Mouse (Mus musculus): ENCODE measurements around the gene Eif4g3.

Eif4g3 gene

DNA sequence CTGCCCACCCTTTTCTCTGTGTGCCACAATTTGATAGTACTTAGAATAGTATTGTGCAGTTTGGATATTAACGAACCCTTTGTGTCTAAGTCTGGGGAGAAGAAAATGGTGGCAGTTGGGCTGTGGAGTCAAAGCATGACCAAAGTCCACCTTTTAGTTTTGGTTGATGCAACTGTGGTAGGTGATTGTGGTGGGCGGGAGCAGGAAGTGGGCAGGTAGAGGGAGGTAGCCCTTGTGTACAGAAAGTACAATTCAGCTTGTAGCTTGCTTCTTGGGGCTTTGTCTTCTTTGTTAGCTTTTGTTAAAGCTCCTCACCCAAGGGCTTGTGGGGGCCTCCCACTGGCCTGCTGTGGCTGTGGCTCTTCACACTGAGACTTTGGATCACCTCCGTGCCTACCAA lies 109.6 kb downstream of the Eif4g3 start:
- no peak for DNase-seq (ENCODE audit: low read depth, low spot score)

DNA sequence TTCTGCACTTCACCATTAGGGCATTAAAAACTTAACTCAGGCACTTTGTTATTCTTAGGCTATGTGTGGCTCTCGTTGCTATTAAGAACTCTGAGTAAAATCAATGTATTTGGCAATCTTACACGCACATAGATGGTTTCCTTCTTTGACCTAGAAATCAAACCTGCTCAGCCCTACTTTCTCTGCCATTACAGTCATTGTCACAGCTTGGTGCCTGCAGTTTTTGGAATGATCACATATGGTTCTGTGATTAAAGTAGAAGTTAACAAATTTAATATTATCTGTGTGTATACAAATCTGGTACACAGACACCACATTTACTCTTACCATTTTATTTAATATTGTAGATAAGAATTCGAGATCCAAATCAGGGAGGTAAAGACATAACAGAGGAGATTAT lies 112.1 kb downstream of the Eif4g3 start:
- no peak for DNase-seq (ENCODE audit: low read depth, low spot score)

GRCm38 (mm10) chr4:138107441-138108409 lies 114.9 kb downstream of the Eif4g3 start:
- peak; percentile 48 for DNase-seq (ENCODE audit: low read depth, low spot score)

DNA sequence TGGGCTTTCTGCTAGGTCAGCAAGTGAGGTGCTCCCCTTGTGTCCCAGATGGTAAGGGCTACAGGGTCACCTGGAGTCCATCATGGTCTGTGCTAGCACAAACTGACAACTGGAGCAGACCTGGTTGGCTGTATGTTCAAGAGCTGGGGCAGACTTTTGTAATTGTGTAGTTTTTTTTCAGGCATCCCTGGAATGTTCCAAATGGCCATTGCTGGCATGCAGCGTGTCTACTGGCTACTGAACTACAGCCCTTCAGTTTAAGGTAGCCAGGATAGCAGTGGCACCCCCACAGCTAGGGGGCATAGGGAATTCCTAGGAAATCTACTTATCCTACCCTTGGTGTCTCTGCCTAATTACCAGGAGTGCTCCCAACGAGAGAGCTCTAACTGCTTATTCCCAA lies 115.7 kb downstream of the Eif4g3 start:
- no peak for DNase-seq (ENCODE audit: low read depth, low spot score)

- no peak for DNase-seq (ENCODE audit: low read depth, low spot score)
Measured at GRCm38 (mm10) chr4:138109332-138109731, 116.5 kb downstream of the Eif4g3 start.

GRCm38 (mm10) chr4:138111858-138112257 lies 119.0 kb downstream of the Eif4g3 start:
- DNase-seq (ENCODE audit: low read depth, low spot score), result no peak

GRCm38 (mm10) chr4:138119740-138120139 lies 126.9 kb downstream of the Eif4g3 start:
- DNase-seq (ENCODE audit: low read depth, low spot score), result peak; percentile 31

GRCm38 (mm10) chr4:138124046-138124445 lies 131.2 kb downstream of the Eif4g3 start:
- no peak for DNase-seq (ENCODE audit: low read depth, low spot score)

GRCm38 (mm10) chr4:138127371-138127770 lies 134.5 kb downstream of the Eif4g3 start:
- no peak for DNase-seq (ENCODE audit: low read depth, low spot score)

GRCm38 (mm10) chr4:138127781-138128180 lies 135.0 kb downstream of the Eif4g3 start:
- DNase-seq (ENCODE audit: low read depth, low spot score), result no peak

- DNase-seq (ENCODE audit: low read depth, low spot score), result no peak
Measured at GRCm38 (mm10) chr4:138130149-138130548, 137.3 kb downstream of the Eif4g3 start.

GRCm38 (mm10) chr4:138131226-138131625 lies 138.4 kb downstream of the Eif4g3 start:
- no peak for DNase-seq (ENCODE audit: low read depth, low spot score)

DNA sequence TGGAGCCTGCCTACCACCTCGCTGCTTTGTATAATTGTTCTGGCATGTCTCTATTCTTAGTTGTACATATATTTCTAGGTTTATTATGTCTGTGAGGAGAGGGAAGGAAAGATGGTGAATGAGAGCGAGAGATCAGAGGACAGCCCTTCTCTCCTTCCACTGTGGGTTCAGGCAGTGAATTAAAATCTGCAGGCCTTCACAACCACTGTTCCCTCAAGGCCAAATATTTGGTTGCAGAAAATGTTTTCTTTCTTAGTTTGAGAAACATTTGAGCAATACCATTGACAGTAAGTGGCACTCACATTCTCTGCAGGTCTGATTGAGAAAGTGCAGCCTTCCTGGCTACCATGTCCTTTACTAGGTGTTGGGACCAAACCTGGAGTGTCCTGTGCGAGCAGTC lies 138.9 kb downstream of the Eif4g3 start:
- no peak for DNase-seq (ENCODE audit: low read depth, low spot score)

DNA sequence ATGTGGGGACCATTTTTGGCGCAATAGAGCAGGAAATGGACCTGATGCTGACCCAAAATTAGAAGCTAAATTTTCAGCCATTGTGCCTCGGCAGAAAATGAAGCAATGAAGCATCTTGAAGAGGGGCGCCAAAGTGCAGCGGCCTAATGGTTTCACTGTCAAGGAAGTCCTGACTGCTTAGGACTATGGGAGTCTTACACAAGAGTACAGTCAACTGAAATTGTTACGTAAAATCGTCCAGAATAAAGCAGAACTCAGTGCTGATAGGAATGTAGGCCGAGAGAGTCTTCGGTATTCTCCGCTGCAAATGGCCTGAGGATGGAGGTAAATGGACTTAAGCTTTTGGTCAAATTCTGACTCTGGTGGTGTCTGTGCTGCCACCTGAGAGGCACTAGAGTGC lies 140.5 kb downstream of the Eif4g3 start:
- no peak for DNase-seq (ENCODE audit: low read depth, low spot score)

DNA sequence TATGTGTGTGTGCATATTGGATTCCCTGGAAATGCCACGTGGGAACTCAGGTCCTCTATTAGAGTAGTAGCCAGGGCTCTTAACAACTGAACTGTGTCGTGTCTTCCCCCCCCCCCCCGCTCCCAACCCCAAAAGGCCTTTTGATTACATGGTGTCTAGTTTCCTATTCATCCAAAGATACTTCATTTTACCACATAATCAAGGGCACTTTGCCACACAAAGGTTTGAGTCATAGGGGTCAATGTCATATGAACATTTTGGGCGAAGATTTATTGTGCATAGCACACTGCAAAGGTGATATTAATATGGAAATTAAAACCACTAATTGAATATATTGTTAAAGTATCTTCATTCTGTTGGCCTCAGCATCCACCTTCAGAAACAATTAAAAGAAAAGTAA lies 144.5 kb downstream of the Eif4g3 start:
- DNase-seq (ENCODE audit: low read depth, low spot score), result no peak

DNA sequence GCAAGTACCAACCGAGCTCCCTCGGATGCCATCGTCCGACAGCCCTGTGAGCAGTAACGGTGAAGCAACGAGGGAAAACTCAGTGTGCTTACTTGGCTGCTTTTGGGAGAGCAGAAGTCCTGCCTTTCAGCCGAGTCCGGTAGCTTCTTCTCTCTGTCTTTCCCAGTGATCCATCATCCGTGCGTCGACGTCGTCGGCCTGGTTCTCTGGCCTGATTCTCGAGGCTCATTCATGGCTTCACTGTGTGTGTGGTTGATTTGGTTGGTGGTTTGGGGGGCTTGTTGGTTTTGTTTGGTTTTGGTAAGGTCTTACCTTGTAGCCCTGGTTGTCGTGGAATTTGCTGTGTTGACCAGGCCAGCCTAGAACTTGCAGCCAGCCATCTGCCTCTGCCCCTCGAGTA lies 145.0 kb downstream of the Eif4g3 start:
- no peak for DNase-seq (ENCODE audit: low read depth, low spot score)

DNA sequence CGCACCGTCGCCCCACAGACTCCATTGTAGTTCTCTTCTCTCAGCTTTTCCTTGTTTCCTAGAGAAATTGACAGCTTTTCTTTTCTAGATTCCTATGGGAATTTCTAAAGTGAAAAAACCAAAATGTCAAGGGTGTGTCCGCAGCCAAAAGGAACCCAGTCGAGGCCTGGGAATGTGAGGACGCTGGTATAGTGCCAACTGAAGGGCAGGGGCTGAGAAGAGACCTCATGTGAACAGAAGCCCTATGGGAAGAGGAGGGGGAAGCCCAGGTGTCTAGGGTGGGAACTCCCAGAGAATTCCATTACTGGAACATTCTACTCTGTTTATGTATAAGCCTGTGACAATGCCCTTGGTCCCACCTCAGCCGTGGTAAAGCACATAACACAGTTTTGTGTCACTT lies 145.4 kb downstream of the Eif4g3 start:
- DNase-seq (ENCODE audit: low read depth, low spot score), result no peak

GRCm38 (mm10) chr4:138141358-138141757 lies 148.5 kb downstream of the Eif4g3 start:
- DNase-seq (ENCODE audit: low read depth, low spot score), result no peak

DNA sequence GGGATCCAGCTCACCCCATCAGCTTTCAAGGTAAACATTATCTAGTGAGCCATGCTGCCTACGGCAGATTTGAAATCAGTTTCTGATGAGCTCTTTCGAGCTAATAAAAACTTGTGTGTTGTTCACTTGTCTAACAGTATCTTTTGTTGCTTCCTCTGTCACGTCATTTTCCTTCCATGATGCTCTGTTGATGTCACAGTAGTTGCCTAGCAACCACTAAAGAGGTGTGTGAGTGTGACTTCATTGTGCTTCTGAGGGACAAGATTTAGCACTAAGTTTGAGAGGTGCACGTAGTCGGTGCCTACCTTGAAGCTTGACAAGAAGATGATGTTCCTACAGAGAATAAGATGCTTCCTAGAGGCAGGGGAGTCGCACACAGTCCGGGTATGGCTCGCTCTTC lies 154.4 kb downstream of the Eif4g3 start:
- DNase-seq (ENCODE audit: low read depth, low spot score), result no peak

DNA sequence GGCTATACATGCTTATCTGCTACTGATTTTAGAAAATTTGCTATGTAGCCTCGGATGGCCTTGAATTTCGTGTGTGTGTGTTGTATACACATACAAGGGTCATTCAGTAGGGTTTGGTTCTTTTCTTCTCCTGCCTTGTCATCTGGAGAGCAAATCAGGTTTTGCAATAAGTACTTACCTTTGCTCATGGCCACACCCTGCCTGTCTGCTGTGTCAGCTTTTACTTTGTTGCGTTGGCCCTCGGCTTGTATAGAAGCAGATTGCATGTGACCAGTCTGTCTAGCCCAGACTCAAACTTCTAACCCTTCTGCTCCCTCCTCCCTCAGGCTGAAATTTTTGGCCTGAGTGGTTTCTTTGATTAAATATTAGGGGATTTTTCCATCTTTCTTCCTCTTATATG lies 157.2 kb downstream of the Eif4g3 start:
- DNase-seq (ENCODE audit: low read depth, low spot score), result no peak

DNA sequence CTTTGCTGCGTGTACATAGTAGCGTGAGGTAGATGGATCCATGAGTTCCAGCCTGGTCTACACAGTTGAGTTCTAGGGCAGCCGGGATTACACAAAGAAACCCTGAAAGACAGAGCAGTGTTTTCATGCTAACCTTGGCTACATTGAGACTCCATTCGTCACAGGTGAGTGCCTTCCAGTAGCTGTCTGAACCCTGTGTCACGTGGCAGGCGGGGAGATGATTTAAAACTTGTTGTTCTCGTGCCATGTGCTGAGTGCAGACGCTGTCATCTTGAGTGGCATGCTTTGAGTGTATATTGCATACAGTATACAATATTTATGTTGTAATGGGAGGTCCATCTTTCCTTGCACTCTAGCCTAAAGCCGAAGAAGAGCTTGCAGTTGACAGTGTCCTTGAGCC lies 158.4 kb downstream of the Eif4g3 start:
- DNase-seq (ENCODE audit: low read depth, low spot score), result no peak

DNA sequence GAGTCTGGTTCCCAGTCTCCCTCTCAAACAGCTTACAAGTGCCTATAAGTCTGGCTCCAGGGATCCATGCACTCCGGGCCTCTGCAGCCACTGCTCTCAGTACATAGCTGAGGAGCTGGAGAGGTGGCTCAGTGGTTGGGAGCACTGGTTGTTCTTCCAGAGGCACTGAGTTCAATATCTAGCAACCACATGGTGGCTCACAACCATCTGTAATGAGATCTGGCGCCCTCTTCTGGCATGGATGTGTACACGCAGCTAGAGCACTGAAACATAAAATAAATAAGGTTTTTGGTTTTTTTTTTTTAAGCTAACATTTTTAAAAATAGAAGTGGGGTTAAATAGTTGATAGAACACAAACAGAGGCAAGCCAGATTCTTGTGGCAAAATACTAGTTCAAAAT lies 161.2 kb downstream of the Eif4g3 start:
- peak; percentile 5 for DNase-seq (ENCODE audit: low read depth, low spot score)

DNA sequence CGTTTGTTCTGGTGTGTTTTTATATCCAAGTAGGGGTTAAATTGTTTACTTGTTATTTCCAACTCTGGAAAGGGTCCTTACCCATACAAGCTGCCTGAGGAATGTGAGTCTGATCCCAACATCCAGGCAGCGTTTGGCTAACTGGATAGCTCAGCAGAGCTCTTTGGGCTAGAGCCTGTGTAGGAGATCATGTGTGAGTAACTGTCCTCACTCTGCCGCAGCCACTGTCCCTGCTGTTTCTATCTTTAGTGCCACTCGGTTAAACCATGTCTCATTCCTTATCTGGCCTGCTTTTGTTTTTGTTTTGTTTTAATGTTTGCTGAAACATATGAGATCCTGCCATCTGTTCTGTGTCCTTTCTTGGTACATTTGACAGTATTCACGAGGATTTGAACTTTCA lies 168.1 kb downstream of the Eif4g3 start:
- DNase-seq (ENCODE audit: low read depth, low spot score), result no peak

- DNase-seq (ENCODE audit: low read depth, low spot score), result no peak
Measured at GRCm38 (mm10) chr4:138161550-138161949, 168.7 kb downstream of the Eif4g3 start.
